Mouse (Mus musculus) skeletal muscle tissue, adult 2 months (tissue): ENCODE measurements around the gene Olfr520.
"Not testable (repeated sequence)": the region's sequence is repeated elsewhere in the genome, so short reads cannot be mapped to it uniquely, and the experiment has no call there.

ENCODE experiments used
- DNase-seq: peaks from one replicate; pipeline ENCODE4 v3.0.0-alpha.2; 2012; ENCODE audit warnings: low read depth, low spot score

Olfr520 gene

GRCm38 (mm10) chr7:99729973-99730372, at the start of gene Olfr520:
Olfr520 (plus strand) TSS chr7:99730273.
- DNase-seq = no peak

- no peak for DNase-seq
Observed at GRCm38 (mm10) chr7:99680771-99681170, 49.3 kb upstream of the Olfr520 start.

DNA sequence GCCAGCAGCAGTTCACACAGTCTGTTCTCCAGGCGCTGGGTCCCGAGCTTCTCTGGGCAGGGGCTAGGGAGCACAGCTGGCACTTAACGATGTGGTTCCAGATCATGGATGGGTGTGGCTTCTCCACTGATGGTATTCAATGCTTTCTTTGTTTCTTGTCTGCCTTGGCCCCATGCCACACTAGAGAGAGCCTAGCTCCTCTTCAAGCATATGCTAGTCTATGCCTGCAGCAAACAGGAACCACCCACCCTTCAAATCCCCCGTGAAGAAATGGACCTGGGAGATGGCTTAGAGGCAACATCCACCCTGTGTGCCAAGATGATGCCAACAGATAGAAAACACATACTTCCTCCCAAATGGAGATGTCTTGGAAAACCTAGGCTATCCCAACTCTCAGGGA, 46.0 kb upstream of the Olfr520 start:
- no peak for DNase-seq

- no peak for DNase-seq
Observed at GRCm38 (mm10) chr7:99690819-99691218, 39.3 kb upstream of the Olfr520 start.

- DNase-seq = no peak
Observed at GRCm38 (mm10) chr7:99692396-99692795, 37.7 kb upstream of the Olfr520 start.

GRCm38 (mm10) chr7:99693387-99693786, 36.7 kb upstream of the Olfr520 start:
- no peak for DNase-seq

DNA sequence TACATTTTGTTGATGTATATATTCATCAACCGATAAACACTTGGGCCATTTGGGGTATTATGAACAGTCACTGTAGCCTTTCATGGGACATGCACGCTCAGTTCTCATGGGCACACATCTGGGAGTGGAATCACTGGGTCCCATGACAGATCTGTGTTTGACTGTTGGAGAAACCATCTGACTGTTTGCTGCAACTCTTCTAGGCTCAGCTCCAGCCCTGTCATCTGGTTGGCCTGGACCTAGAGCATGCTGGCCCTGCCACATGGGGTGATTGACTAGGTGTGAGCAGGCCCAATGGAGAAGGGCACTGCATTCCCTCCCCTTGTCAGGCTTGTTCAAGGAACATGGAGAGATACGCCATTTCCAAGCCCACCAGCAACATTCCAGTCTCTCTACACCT, 36.1 kb upstream of the Olfr520 start:
- no peak for DNase-seq

DNA sequence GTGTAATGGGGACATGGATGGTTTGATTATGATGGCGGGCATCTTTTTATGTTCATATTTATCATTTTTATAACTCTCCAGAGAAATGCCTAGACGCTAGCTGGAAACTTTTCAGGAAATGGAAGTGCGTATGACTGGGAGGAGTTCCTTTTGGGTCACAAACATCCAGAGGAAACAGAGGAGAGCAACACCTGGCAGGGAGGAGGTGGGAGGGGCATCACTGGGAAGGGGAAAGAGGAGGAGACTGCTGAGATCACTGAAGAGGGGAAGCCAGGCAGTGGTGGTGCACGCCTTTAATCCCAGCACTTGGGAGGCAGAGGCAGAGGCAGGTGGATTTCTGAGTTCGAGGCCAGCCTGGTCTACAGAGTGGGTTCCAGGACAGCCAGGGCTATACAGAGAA, 35.6 kb upstream of the Olfr520 start:
- not testable (repeated sequence) for DNase-seq

GRCm38 (mm10) chr7:99695471-99696057, 34.5 kb upstream of the Olfr520 start:
- DNase-seq = no peak

DNA sequence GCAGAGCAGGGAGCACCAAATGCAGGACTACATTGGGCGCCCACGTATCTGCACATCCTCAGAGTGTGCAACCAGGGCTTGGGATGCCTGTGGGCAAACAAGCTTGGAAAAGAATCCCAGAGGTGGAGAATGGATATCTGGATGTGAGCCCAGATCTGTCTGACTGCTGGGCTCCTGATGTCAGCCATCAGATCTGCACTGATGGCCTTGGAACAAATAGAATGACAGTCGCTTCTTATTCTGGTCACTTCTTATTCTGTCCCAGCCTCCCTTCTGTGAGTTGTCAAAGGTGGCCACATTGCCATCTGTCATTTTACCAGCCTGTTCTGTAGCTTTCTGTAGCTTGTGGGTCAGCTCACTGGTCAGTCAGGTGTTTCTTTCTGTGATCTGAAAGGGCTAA, 31.5 kb upstream of the Olfr520 start:
- no peak for DNase-seq

- DNase-seq = no peak
Observed at GRCm38 (mm10) chr7:99699106-99699505, 31.0 kb upstream of the Olfr520 start.

DNA sequence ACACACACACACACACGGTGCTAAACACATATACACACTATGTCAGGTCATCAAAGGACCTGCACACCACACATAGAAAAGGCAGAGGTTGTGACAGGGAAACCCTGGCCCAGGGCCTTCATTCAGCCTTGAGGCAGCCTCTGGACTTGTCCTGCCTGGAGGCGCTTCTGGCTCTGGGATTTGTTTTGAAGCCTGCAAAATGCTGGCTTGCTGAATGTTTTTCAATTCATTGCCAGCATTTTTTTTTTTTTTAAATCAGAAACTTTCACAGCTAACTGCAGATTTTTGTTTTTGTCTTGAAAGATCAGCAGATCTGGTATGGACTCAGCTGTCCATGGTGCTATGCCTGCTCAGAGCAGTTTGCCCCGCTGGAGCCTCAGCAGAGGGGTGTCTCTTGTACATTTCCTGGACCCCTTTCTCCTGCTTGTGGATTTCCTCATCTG, 30.3 kb upstream of the Olfr520 start:
- DNase-seq = peak; percentile 64

DNA sequence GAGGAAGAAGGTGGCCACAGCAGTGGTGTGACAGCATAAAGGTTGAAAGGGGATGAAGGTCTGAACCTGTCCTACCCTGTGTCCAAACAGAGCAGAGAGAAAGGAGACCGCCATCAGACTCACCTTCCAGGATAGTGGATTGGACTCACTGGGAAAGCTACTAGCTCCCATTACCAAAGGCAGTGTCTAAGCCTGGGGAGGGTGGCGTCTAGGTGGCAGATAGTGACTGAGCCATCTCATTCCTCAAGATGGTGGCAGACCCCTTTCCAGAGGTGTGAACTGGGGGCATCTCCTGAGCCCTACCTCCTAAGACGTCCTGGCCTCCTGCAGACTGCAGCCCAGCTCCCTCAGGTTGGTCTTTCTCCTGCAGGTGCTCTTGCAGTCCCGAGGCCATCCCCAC, 29.4 kb upstream of the Olfr520 start:
- no peak for DNase-seq

- DNase-seq = peak; percentile 45
Observed at GRCm38 (mm10) chr7:99702201-99702600, 27.9 kb upstream of the Olfr520 start.

DNA sequence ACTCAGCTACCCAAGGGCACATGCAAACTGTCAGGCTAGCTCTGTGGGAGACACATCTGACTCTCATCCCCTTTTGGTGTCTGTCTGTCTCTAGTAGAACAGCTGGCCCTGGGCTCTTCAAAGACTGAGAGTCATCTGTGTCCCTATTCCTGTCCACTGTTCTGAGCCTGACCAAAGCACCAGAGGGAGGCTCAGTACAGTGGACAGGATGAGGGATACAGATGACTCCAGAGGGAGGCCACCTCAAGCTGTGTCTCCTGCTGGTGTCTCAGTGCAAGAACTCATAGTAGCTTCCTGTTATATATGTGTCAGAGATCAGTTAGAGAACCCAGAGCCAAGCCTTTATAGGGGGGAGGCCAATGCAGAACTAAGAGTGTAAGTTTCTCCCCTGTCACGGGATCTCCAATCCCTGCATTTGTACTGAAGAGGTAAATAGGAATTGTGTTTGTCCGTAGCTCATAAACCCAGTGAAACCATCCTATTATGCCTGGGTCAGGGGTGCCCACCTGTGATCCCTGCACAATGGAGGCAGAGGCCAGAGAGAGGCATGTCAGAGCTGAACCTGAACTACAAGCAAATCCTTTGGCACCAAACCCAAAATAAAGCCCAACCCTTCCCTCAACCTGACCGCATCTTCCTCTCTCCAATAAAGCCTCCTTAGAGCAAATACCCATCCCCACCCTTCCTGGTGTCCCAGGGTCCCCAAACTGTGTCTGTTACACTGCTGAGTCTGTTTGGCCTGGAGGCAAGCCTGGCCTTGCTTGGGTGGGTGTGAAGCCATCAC, 25.1 kb upstream of the Olfr520 start:
- DNase-seq = no peak

DNA sequence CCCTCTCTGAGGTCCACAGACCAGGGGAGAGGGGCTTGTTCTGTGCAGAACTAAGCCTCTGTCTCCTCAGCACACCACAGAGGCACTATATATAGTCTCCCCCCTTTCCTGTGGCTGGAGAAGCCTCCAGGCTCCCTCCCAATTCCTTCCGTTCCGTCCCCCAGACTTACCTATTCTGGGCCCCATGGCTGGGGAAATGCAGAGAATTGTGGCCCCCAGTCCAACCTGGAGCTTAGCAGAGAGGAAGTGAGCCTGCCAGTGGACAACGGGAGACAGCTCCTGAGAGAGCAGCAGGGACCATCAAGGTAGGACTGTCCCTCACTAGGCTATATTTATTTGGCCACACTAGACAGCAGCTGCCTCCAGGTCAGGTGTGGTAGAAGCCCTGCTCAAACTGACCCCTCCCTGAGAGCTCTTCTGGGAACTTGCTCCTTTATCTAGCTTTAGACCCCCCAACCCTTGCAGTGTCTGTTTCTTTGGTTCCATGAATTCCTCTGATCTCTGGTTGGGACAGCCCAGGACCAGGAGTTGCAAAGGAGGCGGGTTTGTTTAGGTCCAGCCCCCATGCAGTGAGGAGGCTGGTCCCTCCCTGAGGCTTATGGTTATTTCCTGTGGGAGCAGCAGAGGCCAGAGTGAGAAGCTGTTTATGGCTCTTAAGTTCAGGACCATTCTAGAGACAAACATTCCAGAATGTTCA, 23.6 kb upstream of the Olfr520 start:
- DNase-seq = peak; percentile 67

- peak; percentile 58 for DNase-seq
Observed at GRCm38 (mm10) chr7:99707038-99707595, 23.0 kb upstream of the Olfr520 start.

DNA sequence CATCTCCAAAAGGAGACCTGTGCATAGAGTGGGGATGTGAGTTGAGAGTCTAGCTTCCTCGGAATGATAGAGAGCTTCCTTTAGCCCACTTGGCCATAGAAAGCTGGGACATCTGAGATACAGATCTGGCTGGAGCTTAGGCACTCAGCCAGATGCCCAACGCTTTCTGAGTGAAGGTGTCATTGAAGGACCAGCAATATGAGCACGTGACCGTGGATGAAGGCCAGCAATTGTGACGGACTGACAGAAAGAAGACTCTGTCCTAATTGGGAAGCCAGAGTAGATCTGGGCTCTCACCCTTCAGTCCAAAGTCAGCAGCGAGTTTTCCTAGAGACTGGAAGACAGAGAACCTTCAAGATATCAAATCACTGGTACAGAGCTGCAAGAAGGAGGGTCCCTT, 22.4 kb upstream of the Olfr520 start:
- no peak for DNase-seq

DNA sequence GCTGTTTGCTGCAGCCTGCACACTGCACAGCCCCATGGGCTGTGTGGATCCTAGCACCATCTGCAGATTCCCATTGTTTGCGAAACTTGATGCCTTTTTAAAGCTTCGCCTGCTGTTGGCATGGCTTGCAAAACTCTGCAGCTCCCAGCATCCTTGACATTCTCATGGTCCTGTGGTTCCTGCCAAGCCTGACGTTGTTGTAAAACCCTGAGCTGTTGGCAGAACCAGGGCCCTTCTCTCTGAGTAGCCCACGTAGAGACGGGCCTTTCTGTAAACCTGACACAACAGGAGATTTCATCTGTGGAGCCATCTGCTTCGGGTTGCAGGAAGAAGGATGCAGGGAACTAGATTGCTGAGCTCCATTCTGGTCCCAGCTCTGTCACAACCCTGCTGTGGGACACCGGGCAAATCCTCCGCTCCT, 21.8 kb upstream of the Olfr520 start:
- DNase-seq = no peak

- DNase-seq = no peak
Observed at GRCm38 (mm10) chr7:99708750-99709149, 21.3 kb upstream of the Olfr520 start.

GRCm38 (mm10) chr7:99709992-99710391, 20.1 kb upstream of the Olfr520 start:
- no peak for DNase-seq

DNA sequence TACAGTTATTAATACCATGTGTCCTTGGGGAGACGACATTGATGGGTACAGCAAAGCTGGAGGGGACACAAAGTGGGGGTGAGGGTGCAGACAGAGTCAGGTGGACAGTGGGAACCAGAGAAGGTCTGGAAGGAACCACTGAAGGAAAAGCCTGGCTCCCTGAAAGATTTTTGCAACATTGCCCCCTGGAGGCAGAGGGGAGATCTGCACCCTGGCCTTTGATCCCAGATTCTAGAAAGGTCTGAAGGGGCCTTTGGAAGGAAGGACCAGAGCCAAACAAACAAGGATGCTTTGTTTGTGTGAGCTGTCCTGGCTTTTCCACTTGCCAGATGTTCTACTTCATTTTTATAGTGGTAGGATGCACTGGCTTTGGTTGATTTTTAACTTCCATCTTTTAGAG, 19.6 kb upstream of the Olfr520 start:
- DNase-seq = peak; percentile 52
